Mouse (Mus musculus): ENCODE data around the gene Kcmf1.

Kcmf1 gene

DNA sequence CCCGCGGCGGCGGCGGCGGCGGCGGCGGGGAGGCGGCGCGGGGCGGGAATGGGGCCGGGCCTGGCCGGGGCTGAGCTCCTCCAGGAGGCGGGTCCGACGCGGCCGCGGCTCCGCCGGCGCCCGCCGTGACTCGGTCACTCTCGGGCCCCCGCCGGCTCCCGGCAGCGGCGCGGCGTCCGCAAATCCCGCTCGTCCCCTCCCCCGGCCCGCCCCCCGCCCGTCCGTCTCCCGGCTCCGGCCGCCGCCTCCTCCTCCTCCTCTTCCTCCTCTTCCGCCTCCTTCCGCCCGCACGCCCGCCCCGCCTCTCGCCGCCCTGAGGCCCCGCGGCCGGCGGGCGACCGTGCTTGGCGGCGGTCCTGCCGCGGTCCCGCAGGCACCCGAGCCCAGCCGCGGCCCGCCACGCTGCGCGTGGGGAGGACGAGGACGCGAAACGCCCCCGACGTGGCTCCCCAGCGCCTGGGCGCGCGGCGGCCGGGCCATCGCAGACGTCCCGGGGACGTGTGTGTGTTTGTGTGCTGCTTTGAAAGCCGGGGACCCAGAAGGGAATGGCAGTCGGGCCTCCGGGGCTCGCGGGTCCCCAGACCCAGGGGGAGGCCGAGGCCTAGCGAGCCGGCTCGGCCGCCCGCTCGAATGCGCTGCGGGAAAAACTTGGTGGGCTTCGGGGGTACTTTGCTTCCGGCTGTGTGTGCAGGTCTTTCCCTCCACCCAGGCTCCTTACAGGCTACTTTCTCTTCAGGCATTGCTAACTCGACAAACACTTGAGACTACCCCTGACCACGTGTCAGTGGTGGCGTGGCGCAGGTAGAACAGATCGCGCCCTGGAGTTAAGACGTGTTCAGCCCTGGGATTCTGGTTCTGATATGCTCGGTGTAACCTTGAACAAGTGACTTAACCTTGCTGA, at the start of gene Kcmf1:
Kcmf1 (minus strand) TSS at position 199 of the 901 bp plus-strand sequence.
- peak; percentile 90 for DNase-seq

DNA sequence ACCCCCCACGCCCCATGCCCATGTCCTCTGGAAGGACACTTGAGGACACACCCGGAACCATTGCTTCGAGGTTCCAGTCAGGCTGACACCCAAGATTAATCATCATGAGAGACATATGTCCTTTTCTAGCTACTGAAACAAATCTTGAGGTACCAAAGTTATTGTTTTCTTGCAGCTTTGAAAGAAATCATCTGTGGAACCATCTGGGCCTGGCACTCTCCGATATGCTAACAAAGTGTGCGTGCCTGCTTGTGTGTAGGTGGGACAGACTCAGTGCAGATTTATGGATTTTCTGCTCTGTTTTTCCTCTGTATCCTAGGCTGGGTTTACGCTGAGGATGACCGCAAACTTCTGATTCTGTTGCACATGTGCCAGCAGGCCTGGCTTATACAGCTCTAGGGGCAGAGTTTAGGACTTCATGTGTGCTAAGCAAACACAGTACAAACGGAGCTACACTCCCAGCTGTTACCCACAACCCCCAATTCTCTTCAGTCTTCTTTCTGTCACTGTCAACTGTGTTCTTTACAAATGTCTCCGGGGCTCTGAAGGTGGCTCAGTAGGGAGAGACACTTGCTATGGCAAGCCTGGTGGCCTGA, 49.5 kb upstream of the Kcmf1 start:
- no peak for DNase-seq

DNA sequence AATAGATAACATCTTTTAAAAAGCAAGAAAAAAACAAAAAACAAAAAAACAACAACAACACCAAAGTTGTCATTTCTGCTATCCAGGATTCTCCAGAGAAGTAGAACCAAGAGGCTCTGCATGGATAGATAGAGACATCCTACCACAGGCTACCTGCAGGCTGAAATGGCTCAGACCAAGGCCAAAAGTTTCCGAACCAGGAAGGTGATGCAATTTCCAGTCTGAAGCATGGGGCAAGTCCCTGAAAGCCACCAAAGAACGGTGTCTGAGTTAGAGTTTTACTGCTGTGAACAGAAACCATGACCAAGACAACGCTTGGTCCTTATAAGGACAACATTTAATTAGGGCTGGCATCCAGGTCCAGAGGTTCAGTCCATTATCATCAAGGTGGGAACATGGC, 48.6 kb upstream of the Kcmf1 start:
- DNase-seq = no peak

DNA sequence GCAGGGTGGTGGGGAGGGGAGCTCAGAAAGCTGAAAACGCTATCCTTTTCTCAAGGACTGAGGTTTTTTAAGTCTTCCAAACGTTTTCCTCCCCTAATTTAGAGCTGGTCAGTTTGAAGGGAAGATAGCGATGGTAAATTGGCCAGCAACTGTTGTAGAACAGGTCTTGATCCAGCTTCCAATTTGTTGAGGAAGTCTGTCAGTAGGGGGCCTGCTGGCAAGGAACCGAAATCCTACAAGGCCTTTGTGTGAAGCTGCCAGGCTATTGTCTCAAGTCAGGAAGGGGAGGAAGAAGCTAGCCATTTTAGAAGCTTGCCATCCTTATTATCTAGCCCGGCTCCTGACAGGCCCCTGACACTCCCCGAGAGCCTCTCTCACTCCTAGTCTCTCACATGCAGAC, 48.2 kb upstream of the Kcmf1 start:
- peak; percentile 48 for DNase-seq

DNA sequence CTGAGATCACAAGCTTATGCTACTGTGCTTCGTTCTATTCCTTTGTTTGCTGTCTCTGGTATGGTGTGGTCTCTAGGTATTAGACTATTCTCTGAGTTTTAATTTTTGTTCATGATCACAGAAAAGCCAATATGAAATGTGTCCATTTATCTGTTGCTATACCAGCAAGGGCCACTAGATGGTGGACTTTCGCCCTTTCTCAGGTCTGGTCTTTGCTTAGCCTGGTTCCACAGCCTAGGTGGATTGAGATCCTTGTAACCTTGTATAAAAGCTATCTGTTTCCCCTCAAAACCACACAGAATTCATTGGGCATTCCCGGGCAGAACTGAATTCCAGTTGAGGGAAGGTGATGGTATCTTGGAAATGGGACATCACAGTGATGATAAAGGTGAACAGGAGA, 40.7 kb upstream of the Kcmf1 start:
- peak; percentile 82 for DNase-seq

DNA sequence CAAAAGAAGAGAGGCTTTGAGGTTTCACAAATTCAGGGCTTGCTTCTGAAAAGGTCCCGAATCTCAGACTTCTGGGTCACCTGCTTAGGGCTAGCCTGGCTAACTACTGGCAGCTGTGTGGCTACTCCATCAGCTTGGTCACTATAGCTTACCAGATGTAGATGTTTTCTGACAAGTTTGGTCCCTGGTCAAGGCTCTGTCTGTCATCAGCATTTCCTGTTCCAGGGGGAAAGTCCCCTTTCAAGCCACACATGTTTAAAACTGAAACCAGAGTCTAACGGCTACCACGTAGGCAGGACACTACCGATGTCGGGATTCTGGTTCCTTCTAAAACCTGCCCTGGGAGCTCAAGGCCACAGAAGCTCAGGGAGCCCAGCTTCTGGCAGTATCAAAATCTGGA, 38.1 kb upstream of the Kcmf1 start:
- DNase-seq = no peak

DNA sequence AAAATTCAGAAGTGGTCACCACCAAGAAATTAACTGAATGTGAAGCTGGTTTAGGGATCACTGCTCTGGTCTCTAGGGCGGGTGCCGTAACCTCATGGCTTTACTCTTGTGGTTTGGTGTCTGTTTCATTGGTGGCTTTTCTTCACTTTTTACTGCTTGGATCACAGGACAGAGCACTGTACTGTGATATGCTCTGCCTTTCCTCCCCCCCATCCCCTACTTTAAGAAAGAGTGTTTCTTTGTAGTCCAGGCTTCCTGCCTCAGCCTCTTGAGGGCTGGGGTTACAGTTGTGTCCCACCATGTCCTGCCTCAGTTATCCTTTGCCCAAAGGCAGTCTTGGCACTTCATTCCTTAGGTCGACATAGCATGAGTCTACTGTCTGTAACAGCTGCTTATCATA, 37.7 kb upstream of the Kcmf1 start:
- no peak for DNase-seq

DNA sequence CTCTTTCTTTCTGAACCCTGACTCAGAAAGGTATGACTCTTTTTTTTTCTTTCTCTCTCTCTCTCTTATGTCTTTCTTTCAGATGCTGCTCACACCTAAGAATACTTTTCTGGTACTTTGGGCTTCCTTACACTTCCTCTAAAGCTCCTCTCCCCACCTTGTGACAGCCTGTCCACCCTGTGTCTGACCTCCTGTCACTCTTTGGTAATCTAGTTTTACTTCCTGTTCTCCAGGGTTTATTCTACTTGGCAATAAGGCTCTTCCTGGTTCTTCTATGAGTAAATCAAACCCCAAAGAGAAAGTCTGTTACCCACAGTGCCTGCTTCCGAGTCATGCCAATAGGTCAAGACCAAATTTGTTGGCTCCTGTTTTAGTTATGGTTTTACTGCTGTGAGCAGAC, 33.2 kb upstream of the Kcmf1 start:
- DNase-seq = no peak

DNA sequence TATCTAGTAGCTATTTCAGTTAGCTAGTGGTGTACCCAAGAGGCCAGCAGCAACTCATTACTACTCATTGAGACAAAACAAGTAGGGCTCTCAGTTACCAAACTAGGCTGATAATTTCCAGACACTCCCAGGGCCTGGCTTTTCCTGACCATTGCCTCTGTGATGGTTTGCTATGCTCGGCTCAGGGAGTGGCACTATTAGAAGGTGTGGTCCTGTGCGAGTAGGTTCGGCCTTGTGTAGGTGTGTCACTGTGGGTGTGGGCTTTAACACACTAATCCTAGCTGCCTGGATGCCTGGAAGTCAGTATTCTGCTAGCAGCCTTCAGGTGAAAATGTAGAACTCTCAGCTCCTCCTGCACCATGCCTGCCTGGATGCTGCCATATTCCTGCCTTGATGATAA, 31.8 kb upstream of the Kcmf1 start:
- DNase-seq = no peak

DNA sequence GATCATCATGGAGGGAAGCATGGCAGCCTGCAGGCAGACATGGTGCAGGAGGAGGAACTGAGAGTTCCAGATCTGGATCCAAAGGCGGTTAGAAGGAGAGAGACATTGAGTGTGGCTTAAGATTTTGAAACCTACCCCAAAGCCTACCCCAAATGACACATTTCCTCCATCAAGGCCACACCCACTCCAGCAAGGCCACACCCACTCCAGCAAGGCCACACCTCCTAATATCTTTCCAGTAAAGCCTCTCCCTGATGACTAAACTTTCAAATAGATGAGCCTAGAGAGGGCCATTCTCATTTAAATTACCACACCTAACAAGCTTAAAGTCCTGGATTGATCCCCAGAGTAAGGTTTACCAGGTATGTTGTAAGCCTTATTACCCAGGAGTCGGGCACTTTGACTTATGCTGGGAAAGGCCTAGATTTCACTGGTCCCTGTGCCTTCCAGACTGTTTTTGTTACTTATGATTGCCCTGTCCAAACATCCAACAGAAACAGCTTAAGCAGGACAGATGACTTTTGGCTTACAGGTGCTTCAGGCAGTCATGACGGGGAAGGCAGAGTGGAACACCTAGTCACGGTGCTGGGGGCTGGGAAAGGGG, 30.1 kb upstream of the Kcmf1 start:
- no peak for DNase-seq

DNA sequence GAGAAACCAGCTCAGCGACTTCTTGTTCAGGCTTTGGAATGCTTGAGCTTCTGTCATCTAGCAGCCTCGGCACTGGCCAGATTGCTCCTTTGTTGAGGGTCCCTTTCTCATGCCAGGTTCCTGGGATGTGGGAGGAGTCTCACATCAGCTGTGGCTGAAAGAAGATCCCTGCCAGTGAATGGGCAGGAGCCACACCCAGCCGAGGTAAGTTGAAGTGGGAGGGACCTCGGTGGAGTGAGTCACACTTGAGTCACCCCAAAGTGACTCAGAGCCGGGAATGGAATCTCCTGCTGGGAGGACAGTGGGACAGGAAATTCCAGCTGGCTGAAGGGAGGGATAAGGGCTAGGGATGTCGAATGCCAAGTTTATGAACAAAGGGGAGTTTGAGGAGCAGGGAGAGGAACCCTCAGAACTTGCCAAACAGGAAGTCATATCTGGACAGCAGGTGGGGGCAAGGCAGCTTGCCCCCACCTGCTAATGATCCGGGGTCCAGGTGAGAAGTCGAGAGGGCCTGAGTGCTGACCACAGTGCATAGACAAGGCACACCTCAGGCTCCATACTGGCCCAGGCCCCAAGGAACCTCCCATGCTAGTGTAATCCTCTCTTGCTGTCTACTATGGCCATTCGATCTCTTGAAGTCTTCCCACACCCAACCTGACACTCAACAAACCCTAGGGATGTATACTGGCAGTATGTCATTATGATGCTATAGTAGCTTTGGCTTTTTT, 27.1 kb upstream of the Kcmf1 start:
- DNase-seq = peak; percentile 68

DNA sequence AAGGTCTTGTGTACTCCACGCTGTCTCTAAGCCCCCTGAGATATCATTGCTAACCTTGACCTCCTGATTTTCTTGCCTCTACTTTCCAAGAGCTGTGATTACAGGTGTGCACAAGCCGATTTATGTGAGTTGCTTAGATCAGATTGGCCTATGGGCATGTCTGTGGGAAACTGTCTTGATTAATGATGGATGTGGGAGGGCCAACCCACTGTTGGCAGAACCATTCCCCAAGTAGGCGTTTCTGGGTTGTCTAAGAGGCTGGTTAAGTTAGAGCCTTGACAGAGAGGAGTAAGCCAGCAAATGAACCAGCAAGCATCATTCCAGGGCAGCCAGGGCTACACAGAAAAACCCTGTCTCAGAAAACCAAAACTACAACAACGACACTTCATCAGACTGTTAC, 26.3 kb upstream of the Kcmf1 start:
- no peak for DNase-seq

DNA sequence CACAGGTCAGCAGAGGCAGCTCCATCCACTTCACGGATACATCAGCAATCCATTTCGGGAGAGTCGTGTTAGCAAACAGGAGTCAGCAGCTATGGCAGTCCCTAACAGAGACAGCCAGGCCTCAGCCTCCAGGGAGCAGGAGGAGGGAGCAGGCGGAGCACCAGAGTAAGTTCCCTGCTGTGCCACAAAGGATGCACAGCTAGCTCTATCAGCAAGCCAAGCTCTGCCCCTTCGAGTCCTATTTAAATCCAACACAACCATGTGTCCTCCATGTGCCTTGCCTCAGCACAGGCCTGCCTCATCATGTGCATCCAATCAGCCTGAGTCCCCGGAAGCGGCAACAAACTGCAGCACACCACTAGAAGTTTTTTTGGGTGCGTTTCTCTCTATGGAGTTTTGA, 23.6 kb upstream of the Kcmf1 start:
- no peak for DNase-seq

DNA sequence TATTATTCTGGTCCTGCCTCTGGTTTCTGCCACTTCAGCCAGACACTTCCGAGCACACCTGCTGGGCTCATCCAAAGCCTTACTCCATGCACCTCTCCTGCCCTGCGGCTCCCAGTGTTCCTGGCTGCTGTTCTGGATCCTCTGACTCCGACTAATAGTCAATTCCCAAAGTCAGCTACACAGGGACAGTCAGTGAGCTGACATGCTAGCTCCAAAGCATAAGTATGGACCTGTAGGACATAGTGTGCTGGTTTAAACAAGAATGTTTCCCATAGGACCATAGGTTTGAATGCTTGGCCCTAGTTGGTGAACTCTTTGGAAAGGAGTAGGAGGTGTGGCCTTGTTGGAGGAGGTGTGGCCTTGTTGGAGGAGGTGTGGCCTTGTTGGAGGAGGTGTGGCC, 21.3 kb upstream of the Kcmf1 start:
- DNase-seq = no peak

DNA sequence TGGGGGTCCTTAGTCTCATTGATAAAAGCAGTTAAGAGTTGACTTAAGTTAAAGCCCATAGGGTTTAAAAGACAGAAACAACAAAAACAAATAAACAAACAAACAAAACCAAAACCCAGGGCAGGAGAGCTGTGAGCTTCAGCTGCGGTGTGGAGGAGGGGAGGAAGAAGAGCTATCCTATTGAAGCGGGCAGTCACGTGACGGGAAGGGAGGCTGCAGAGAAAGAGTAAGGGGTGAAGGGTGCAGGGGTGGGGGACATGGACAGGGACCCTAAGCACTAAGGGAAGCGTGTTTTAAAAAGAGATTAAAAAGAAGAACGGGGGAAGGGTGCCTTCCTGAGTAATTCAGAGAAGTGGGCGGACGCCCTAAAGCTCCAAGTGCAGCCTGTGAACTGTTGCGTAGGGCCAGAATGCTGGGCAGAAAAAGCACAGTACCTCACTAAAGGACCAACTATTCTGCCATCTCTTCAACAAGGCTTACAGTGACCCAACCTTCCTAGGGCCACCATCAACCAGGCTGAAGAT, 18.8 kb upstream of the Kcmf1 start:
- DNase-seq = no peak

DNA sequence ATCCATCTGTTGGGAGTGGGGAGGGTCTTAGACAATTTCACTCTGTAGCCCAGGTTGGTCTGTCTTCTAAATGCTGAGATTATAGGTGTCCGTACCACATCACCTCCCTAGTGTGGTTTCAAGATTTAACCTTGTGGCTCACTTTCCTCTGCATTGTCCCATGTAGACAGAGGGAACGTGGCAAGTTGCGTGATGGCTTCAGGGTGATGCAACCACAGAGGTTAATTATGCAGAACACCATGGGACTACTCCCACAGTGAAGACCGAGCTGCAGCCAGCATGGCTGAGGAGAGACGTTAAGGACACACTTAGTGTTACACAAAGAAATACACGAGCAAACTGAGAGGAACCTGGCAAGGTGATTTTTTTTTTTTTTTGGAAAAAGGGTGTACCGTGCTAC, 16.6 kb upstream of the Kcmf1 start:
- no peak for DNase-seq

DNA sequence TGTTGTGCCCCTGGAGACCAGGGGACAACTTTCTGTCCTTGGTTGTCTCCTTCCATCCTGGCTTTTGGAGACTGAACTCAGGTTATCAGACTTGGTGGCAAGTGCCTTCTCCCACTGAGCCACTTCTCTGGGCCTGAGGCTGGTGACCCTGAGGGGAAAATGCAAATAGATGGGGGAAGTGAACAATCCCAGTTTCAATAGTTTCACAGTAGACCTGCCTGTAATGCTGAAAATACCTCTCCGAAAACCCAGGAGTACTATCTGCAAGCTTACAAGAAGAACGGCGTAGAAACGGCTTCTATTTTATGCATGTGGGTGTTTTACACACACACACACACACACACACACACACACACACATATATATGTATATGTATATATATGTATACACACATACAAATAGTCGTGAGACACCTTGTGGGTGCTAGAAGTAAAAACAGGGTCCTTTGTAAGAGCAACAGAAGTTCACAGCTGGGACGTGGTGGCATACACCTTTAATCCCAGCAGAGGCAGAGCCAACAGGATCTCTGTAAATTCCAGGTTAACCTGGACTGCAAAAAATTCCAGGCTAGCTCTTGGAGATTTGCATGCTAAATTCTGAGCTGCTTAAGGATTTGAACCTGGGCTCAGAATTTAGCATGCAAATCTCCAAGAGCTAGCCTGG, 14.4 kb upstream of the Kcmf1 start:
- no peak for DNase-seq

DNA sequence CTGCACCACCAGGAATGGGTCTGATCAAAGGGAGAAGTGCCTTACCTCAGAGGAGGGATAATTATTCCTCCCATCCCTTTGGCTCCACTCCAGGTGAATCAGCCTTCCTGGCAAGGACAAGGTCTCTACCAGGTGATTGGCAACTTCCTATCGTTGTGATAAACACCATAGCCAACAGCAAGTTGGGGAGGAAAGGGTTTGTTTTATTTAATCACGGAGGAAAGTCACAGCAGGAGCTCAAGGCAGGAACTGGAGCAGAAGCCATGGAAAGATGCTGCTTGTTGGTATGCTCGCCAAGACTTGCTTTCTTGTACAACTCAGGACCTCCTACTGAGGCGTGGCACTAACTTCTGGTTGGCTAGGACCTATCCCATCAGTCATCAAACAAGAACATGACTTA, 11.5 kb upstream of the Kcmf1 start:
- no peak for DNase-seq

DNA sequence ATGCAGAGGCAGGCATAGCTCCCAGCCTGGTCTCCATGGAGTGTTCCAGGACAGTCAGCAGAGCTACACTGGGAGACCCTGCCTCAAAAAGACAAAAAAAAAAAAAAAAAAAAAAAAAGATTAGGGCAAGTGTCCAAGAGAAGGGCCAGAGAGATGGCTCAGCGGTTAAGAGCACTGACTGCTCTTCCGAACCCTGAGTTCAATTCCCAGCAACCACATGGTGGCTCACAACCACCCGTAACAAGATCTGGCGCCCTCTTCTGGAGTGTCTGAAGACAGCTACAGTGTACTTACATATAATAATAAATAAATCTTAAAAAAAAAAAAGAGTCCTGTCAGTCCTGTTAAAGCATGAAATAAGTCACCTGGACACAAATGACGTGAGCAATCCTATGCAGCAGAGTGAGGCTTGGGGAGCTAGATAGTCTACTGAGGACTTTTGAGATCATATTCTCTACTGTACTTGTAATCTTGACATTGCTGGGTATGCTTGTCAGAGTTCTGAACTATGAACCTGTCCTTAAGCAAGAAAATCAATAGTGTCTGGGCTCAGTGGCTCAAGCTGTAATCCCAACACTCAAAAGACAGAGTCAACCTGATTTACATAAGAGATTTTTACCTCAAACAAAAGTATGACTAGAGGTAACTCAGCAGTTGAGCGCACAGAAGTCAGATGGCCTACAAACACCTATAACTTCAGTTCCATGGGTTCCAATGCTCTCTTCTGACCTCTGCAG, 2.6 kb upstream of the Kcmf1 start:
- DNase-seq = no peak

DNA sequence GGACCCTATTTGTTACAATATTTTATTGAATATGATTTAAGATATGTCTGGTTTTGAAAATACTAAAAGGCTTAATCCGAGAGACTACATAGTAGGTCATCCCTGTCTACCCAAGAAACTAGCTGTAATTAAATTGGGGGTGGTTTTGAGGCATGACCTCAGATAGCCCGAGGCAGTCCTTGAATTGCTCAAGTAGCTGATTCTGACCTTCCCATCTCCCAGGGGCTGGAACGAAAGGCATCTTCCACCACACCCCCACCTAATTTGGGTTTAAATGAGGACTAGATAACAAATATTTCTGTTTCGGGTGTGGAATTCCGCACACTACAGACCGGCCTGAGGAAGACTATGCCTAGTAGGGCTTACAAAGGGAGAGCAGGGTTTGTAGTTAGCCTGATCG, 1.2 kb upstream of the Kcmf1 start:
- DNase-seq = no peak

DNA sequence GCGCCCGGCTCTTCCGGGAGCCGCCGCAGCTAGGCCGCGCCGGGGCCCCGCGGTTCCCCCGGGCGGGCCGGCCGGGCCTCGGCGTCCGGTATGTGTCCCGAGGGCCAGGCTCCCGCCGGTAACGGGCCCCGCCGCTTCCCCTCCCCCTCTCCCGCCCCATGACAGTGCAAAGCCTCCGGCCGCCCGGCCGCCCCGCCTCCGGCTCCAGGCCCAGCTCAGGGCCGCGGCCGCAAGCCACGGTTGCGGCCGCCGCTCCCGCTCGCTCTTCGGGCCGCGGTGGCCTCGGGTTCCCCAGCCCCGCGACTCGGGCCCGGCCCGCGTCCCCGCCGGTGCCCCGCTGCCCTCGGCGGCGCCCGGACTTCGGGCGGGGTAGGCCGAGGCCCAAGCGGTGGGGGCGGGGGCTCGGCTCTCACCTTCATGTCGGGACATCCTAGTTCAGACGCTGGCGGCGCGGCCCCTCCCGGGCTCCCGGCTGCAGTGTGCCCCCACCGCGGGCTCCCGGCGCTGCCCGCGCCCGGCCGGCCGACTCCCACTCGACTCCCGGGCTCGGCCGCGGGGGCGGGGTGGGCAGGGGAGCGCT, 488 bp downstream of the Kcmf1 start:
- DNase-seq = peak; percentile 75

All from kidney, postnatal 10 days (tissue).